Mouse (Mus musculus) neural tube, embryonic 15.5 days (tissue): ENCODE data around the gene Lbh. TPM values are rescaled to one million over a fixed set of nuclear protein-coding genes. Genes with fewer than 3 reads are reported as not detected.
A peak's percentile ranks its signal among the peaks of the same experiment; 100 is the strongest.

Source experiments
- ATAC-seq: fragments of 200-750 bp; cut with Nextera tagmentation; 2 replicates; pipeline ENCODE4 v1.8.0; 2017; ENCODE audit warnings: mild to moderate bottlenecking, moderate TSS enrichment, moderate library complexity; ENCODE audit not compliant: low FRiP score
- H3K27ac ChIP-seq: fragments of 300-500 bp; sonication (generic); replicated peaks from 2 replicates; pipeline ENCODE4 v1.5.1; 2015; ENCODE audit warnings: mild to moderate bottlenecking, inconsistent platforms
- H3K27me3 ChIP-seq: fragments of 300-500 bp; sonication (generic); replicated peaks from 2 replicates; pipeline ENCODE4 v1.6.1; 2015; ENCODE audit warnings: inconsistent platforms
- H3K36me3 ChIP-seq: fragments of 300-500 bp; sonication (generic); 2 replicates; pipeline ENCODE4 v1.6.1; 2015; ENCODE audit warnings: inconsistent platforms
- H3K4me1 ChIP-seq: fragments of 300-500 bp; sonication (generic); 2 replicates; pipeline ENCODE4 v1.6.1; 2015; ENCODE audit warnings: inconsistent platforms
- H3K4me2 ChIP-seq: fragments of 300-500 bp; sonication (generic); 2 replicates; pipeline ENCODE4 v1.6.1; 2015; ENCODE audit warnings: inconsistent platforms, mild to moderate bottlenecking, moderate library complexity
- H3K4me3 ChIP-seq: fragments of 300-500 bp; sonication (generic); replicated peaks from 2 replicates; pipeline ENCODE4 v1.5.1; 2015; ENCODE audit warnings: mild to moderate bottlenecking, inconsistent platforms
- H3K9ac ChIP-seq: fragments of 300-500 bp; sonication (generic); replicated peaks from 2 replicates; pipeline ENCODE4 v1.6.1; 2015; ENCODE audit warnings: mild to moderate bottlenecking, inconsistent platforms
- H3K9me3 ChIP-seq: fragments of 300-500 bp; sonication (generic); replicated peaks from 2 replicates; pipeline ENCODE4 v1.6.1; 2016; ENCODE audit warnings: inconsistent platforms
- WGBS: fragments of 180-500 bp; shearing (Covaris S2); methylation state at CpG from one replicate; pipeline ENCODE4 v1.1.7; 2015; ENCODE audit warnings: mixed read lengths; 5-methylcytosine and 5-hydroxymethylcytosine counted together
- polyA plus RNA-seq: library from polyadenylated mRNA; unstranded; fragments of >200 nt; fragmentation: Nextera tagmentation; extraction: Ambion mirVana; gene quantifications from 2 replicates; pipeline ENCODE4 v1.2.1, GENCODE M21; 2015

The Lbh gene
- polyA plus RNA-seq, 1 experiment from 2014 or later: 4.9 TPM

DNA sequence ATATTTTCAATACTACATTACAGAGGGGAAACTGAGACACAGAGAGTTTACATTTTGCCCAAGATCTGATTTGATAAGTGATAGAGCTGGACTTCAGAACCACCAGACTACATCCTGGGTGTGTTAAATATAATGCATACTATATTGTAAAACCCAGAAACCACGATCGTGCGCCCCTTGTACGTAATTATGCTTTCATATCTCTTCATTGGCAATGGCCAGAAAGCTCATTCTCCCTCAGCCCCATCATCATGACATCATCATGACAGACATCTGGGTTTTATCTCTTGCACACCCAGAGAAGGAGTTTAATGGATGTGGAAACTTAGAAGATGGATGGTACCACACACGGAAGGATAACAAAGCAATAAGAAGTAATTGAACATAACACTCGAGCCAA lies 17.1 kb upstream of the Lbh start:
- Histone ChIP-seq H3K27ac (no peak overlapping the region), H3K36me3 (no peaks in the 10 kb centered on the region), H3K4me1 (no peaks in the 10 kb centered on the region), H3K9ac (no peak overlapping the region), H3K27me3 (no peaks in the 10 kb centered on the region), H3K4me3 (no peak overlapping the region), H3K4me2 (no peak overlapping the region), H3K9me3 (no peaks in the 10 kb centered on the region)
- no peak for ATAC-seq
- 85% methylated on average over 6 of the region's 6 CpGs for WGBS

GRCm38 (mm10) chr17:72901705-72902104 lies 16.4 kb upstream of the Lbh start:
- H3K27me3 ChIP-seq: no peaks in the 10 kb centered on the region
- no peaks in the 10 kb centered on the region for H3K4me1 ChIP-seq
- no peak overlapping the region for H3K4me2 ChIP-seq
- no peak overlapping the region for H3K9ac ChIP-seq
- no peak overlapping the region for H3K4me3 ChIP-seq
- no peak for ATAC-seq
- H3K27ac ChIP-seq: no peak overlapping the region
- no peaks in the 10 kb centered on the region for H3K36me3 ChIP-seq
- WGBS: 79% methylated on average over 4 of the region's 4 CpGs
- H3K9me3 ChIP-seq: no peaks in the 10 kb centered on the region

DNA sequence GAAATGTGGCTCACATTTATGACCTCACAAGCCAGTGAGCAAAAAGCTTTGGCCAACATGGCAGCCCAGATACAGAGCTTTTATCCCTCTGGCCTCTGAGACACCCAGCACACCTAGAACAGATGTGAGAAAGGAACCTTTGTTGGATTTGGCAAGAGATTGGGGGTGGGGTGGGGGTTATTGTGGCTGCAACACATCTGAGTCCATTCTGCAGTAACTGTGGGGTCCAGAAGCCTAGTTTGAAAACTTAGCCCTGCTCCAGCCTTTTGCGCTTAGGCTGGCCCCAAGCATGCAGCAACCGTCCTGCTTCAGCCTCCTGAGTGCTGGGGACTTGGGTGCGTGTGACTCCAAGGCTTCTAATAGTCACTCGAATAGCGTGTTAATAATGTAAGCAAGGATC lies 14.8 kb upstream of the Lbh start:
- 96% methylated on average over 5 of the region's 5 CpGs for WGBS
- Histone ChIP-seq H3K27ac (no peak overlapping the region), H3K9me3 (no peaks in the 10 kb centered on the region), H3K36me3 (no peaks in the 10 kb centered on the region), H3K4me2 (no peak overlapping the region), H3K4me1 (no peaks in the 10 kb centered on the region), H3K27me3 (no peaks in the 10 kb centered on the region), H3K9ac (no peak overlapping the region), H3K4me3 (no peak overlapping the region)
- no peak for ATAC-seq

DNA sequence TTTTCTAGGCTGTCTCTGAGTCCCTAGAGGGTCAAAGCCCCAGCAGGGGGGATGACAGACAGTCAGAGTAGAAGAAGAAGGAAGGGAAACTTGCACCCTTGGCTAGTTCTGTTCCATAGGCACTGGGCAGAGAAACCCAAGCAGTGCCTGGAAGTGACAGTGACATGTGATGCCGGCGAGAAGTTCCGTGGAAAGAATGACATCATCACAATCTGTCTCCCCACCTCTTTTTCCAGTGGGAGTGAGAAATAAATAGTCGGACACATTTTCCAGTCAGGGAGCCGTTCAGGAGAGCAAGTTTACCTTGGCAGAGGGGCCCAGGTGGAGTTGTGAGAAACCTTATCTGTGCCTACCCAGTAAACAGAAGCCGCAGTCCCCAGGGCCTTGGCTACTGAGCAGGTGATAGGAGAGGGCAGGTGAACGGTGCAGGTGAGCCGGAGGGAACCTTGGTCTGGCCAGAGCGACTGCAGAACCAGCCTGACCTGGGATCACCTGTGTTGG lies 14.1 kb upstream of the Lbh start:
- Histone ChIP-seq H3K27me3 (no peaks in the 10 kb centered on the region), H3K4me1 (no peaks in the 10 kb centered on the region), H3K4me3 (no peak overlapping the region), H3K4me2 (no peak overlapping the region), H3K27ac (no peak overlapping the region), H3K36me3 (no peaks in the 10 kb centered on the region), H3K9me3 (no peaks in the 10 kb centered on the region), H3K9ac (no peak overlapping the region)
- 84% methylated on average over 9 of the region's 9 CpGs for WGBS
- no peak for ATAC-seq

- H3K4me2 ChIP-seq: no peak overlapping the region
- no peaks in the 10 kb centered on the region for H3K27me3 ChIP-seq
- no peaks in the 10 kb centered on the region for H3K36me3 ChIP-seq
- no peak overlapping the region for H3K4me3 ChIP-seq
- 78% methylated on average over 7 of the region's 7 CpGs for WGBS
- H3K9ac ChIP-seq: no peak overlapping the region
- ATAC-seq: no peak
- H3K27ac ChIP-seq: no peak overlapping the region
- no peaks in the 10 kb centered on the region for H3K4me1 ChIP-seq
- no peaks in the 10 kb centered on the region for H3K9me3 ChIP-seq
Observed at GRCm38 (mm10) chr17:72904873-72905272, 13.2 kb upstream of the Lbh start.

- ATAC-seq: no peak
- Histone ChIP-seq H3K9me3 (no peaks in the 10 kb centered on the region), H3K27ac (no peak overlapping the region), H3K27me3 (no peaks in the 10 kb centered on the region), H3K4me2 (no peak overlapping the region), H3K4me3 (no peak overlapping the region), H3K36me3 (no peaks in the 10 kb centered on the region), H3K4me1 (no peaks in the 10 kb centered on the region), H3K9ac (no peak overlapping the region)
- WGBS: 78% methylated on average over 10 of the region's 10 CpGs
Observed at GRCm38 (mm10) chr17:72906231-72906896, 11.7 kb upstream of the Lbh start.

- WGBS: 87% methylated on average over 9 of the region's 9 CpGs
- Histone ChIP-seq H3K4me1 (no peaks in the 10 kb centered on the region), H3K4me2 (no peak overlapping the region), H3K9me3 (no peaks in the 10 kb centered on the region), H3K4me3 (no peak overlapping the region), H3K9ac (no peak overlapping the region), H3K36me3 (no peaks in the 10 kb centered on the region), H3K27ac (no peak overlapping the region), H3K27me3 (no peaks in the 10 kb centered on the region)
- no peak for ATAC-seq
Observed at GRCm38 (mm10) chr17:72907211-72907610, 10.9 kb upstream of the Lbh start.

GRCm38 (mm10) chr17:72907777-72908176 lies 10.3 kb upstream of the Lbh start:
- no peak overlapping the region for H3K4me3 ChIP-seq
- no peak overlapping the region for H3K4me2 ChIP-seq
- H3K9me3 ChIP-seq: no peaks in the 10 kb centered on the region
- H3K27ac ChIP-seq: no peak overlapping the region
- no peaks in the 10 kb centered on the region for H3K27me3 ChIP-seq
- no peak for ATAC-seq
- H3K9ac ChIP-seq: no peak overlapping the region
- H3K4me1 ChIP-seq: no peaks in the 10 kb centered on the region
- 91% methylated on average over 8 of the region's 8 CpGs for WGBS
- no peaks in the 10 kb centered on the region for H3K36me3 ChIP-seq

DNA sequence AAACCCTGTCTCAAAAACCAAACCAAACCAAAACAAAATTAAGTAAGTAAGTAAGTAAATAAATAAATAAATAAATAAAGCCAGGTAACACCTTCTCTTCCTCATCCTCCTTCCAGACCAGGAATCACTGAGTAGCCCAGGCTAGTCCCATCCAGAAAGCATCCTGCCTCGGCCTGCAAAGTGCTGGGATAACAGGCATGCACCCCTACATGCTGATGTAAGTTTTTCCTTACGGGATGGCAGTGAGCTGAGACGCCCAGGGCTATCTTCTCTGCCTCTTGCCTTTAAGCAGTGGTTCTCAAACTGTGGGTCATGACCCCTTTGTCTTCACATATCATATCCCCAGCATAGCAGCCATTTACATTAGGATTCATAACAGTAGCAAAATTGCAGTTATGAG lies 9.5 kb upstream of the Lbh start:
- Histone ChIP-seq H3K9ac (no peak overlapping the region), H3K4me1 (no peaks in the 10 kb centered on the region), H3K27me3 (no peaks in the 10 kb centered on the region), H3K9me3 (no peaks in the 10 kb centered on the region), H3K27ac (no peak overlapping the region), H3K4me3 (no peak overlapping the region), H3K4me2 (no peak overlapping the region), H3K36me3 (no peaks in the 10 kb centered on the region)
- WGBS: 95% methylated on average over 3 of the region's 3 CpGs
- no peak for ATAC-seq

DNA sequence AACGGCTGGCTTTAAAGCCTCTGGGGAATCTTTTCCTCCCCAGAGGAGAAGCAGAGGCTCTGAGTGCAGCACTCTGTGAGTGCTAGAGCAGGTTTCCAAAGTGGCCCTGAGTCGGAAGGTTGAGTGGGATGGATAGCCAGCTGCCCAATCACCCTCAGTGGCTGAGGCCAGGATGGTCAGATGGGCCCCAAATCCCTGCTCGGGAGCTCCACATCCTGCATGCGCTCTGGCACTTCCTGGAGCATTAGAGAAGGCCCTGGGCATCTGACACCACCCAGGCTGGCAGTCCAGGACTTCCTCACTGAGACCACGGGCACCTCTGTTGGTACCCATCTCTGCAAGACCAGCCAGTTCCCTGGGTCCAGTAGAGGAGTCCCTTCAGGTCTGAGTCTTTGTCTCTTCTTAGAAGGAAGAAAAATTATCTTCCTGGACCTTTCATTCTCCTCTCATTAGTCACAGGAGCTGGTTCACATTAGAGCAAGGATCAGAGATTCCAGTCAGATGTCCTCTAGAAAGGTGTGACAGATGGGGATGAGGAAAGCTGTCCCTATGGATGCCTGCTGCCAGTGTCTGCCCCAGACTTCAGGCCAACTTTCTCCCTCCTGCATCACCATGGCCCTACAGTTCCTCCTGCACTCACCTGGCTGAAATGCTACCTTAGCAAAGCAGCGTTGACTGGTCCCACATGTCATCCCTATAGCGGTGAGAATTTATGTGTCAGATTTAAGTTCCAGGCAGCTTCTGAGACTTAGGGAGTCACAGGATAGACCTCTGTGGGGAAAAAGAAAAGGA lies 8.8 kb upstream of the Lbh start:
- Histone ChIP-seq H3K9ac (no peak overlapping the region), H3K4me2 (no peak overlapping the region), H3K4me1 (no peaks in the 10 kb centered on the region), H3K27ac (no peak overlapping the region), H3K4me3 (no peak overlapping the region), H3K36me3 (no peaks in the 10 kb centered on the region), H3K9me3 (no peaks in the 10 kb centered on the region), H3K27me3 (no peaks in the 10 kb centered on the region)
- WGBS: 89% methylated on average over 7 of the region's 7 CpGs
- no peak for ATAC-seq

DNA sequence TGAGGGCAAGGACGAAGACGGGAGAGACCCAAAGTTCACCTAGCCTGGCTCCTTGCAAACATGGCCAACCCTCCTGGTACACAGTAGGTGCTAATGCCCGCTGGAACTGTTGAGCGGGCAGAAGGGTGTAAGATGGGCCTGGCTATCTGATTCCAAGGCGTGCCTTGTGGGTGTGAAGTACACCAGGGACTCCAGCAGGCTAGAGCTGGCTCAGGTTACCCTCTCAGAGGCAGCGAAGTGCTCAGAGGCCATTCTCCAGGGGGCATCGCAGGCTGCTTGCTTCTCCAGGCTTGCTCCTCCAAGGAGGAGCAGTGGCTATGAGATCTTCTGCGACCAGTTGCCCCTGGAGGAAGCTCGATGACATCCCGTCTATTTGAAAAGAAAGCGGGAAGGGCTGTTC lies 6.8 kb upstream of the Lbh start:
- ATAC-seq: no peak
- Histone ChIP-seq H3K4me3 (no peak overlapping the region), H3K4me1 (no peaks in the 10 kb centered on the region), H3K9ac (no peak overlapping the region), H3K4me2 (no peak overlapping the region), H3K27me3 (no peaks in the 10 kb centered on the region), H3K27ac (no peak overlapping the region), H3K36me3 (no peaks in the 10 kb centered on the region), H3K9me3 (no peaks in the 10 kb centered on the region)
- 80% methylated on average over 11 of the region's 11 CpGs for WGBS

- peaks cover 4% of the 10 kb centered on the region for H3K4me1 ChIP-seq
- H3K27me3 ChIP-seq: no peaks in the 10 kb centered on the region
- H3K9ac ChIP-seq: no peak overlapping the region
- no peak overlapping the region for H3K4me3 ChIP-seq
- H3K36me3 ChIP-seq: no peaks in the 10 kb centered on the region
- WGBS: 45% methylated on average over 1 of the region's 1 CpGs
- no peak for ATAC-seq
- 0 out of 2 replicates have a peak overlapping the region, but pooled peaks have one; percentile 23 for H3K27ac ChIP-seq
- H3K4me2 ChIP-seq: no peak overlapping the region
- H3K9me3 ChIP-seq: no peaks in the 10 kb centered on the region
Observed at GRCm38 (mm10) chr17:72911751-72912150, 6.4 kb upstream of the Lbh start.
